Mouse (Mus musculus) thymus, adult 2 months (tissue): ENCODE data around the gene Sik3.

Source experiments
- CTCF ChIP-seq: fragments of 200-500 bp; IDR thresholded peaks from 2 replicates; pipeline ENCODE4 v1.5.1; 2012; ENCODE audit warnings: mild to moderate bottlenecking, control low read depth, low read length, moderate library complexity, borderline replicate concordance; ENCODE audit not compliant: control insufficient read depth, poor library complexity, insufficient read depth; ENCODE audit errors: extremely low read depth
- POLR2A ChIP-seq: fragments of 200-500 bp; IDR thresholded peaks from 2 replicates; pipeline ENCODE4 v1.6.1; 2012; ENCODE audit warnings: mild to moderate bottlenecking, low read length, control low read depth, moderate library complexity; ENCODE audit not compliant: control insufficient read depth, poor library complexity, insufficient read depth; ENCODE audit errors: extremely low read depth

DNA sequence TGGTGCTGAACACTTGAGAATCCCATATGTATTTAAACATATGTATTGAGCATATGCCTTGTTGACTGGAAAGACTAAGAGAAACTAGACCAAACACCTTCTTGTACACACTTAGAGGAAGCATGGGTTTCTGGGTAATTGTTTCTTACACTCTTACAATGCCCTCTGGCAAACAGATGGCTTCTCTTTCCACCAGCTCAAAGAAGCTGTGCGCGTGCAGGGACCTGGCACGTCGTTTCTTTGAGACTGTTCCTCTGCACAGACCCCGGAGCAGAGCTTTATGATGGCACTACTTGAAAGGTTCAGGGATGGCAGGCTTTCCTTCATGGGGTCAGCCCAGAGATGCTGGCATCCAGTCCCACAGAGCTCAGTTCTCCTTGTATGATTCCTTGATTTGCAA lies 176.3 kb downstream of the Sik3 start:
- TF ChIP-seq CTCF (no peak), POLR2A (no peak)
